Mouse (Mus musculus) lung, embryonic 16.5 days (tissue): ENCODE results near the gene Cela1. TPM values are rescaled to one million over a fixed set of nuclear protein-coding genes. Genes with fewer than 3 reads are reported as not detected.

Source experiments
- ATAC-seq: fragments of 200-750 bp; cut with Nextera tagmentation; 2 replicates; pipeline ENCODE4 v1.8.0; 2017; ENCODE audit warnings: low read depth, mild to moderate bottlenecking, moderate library complexity
- H3K27ac ChIP-seq: fragments of 300-500 bp; sonication (generic); 2 replicates; pipeline ENCODE4 v1.5.1; 2014; ENCODE audit warnings: mild to moderate bottlenecking, control low read depth, low read length
- H3K27me3 ChIP-seq: fragments of 300-500 bp; sonication (generic); 2 replicates; pipeline ENCODE4 v1.6.1; 2014; ENCODE audit warnings: low read depth, low read length, mixed read lengths; ENCODE audit not compliant: control insufficient read depth, insufficient read depth
- H3K36me3 ChIP-seq: fragments of 300-500 bp; sonication (generic); 2 replicates; pipeline ENCODE4 v1.6.1; 2014; ENCODE audit warnings: low read length; ENCODE audit not compliant: control insufficient read depth, insufficient read depth
- H3K4me1 ChIP-seq: fragments of 300-500 bp; sonication (generic); replicated peaks from 2 replicates; pipeline ENCODE4 v1.6.1; 2014; ENCODE audit warnings: low read length, mixed read lengths; ENCODE audit not compliant: control insufficient read depth, insufficient read depth
- H3K4me2 ChIP-seq: fragments of 300-500 bp; sonication (generic); 2 replicates; pipeline ENCODE4 v1.6.1; 2014; ENCODE audit warnings: low read depth, low read length, control low read depth
- H3K4me3 ChIP-seq: fragments of 300-500 bp; sonication (generic); 2 replicates; pipeline ENCODE4 v1.5.1; 2014; ENCODE audit warnings: mild to moderate bottlenecking, low read length, control low read depth
- H3K9ac ChIP-seq: fragments of 300-500 bp; sonication (generic); 2 replicates; pipeline ENCODE4 v1.6.1; 2014; ENCODE audit warnings: low read length, control low read depth
- H3K9me3 ChIP-seq: fragments of 300-500 bp; sonication (generic); 2 replicates; pipeline ENCODE4 v1.6.1; 2016; ENCODE audit warnings: low read length; ENCODE audit not compliant: control insufficient read depth
- WGBS: fragments of 180-500 bp; shearing (Covaris S2); extraction: QIAGEN DNeasy Blood & Tissue Kit; methylation state at CpG from one replicate; pipeline ENCODE4 v1.1.7; 2014; 5-methylcytosine and 5-hydroxymethylcytosine counted together
- polyA plus RNA-seq: library from polyadenylated mRNA; unstranded; fragments of >200 nt; fragmentation: Nextera tagmentation; extraction: Ambion mirVana; gene quantifications from 2 replicates; pipeline ENCODE4 v1.2.1, GENCODE M21; 2015

Gene Cela1
- polyA plus RNA-seq, result 4.2 and 9.6 TPM in 2 replicates

- 62% methylated on average over 8 of the region's 8 CpGs for WGBS
- no peak within 1 kb of the TSS for H3K9ac ChIP-seq
- ATAC-seq, result no peak
- H3K27me3 ChIP-seq, result peaks cover 2% of the 10 kb centered on the region
- H3K4me3 ChIP-seq, result no peak within 1 kb of the TSS
- H3K9me3 ChIP-seq, result peaks cover 9% of the 10 kb centered on the region
- H3K36me3 ChIP-seq, result no peaks in the 10 kb centered on the region
- no peak within 1 kb of the TSS for H3K27ac ChIP-seq
- no peak within 1 kb of the TSS for H3K4me2 ChIP-seq
- H3K4me1 ChIP-seq, result peaks cover 3% of the 10 kb centered on the region; the same call in 1 of the 2 replicates
Measured at GRCm38 (mm10) chr15:100687430-100687971, at the start of gene Cela1. TSS of gene Cela1 (minus strand) at chr15:100687921.

DNA sequence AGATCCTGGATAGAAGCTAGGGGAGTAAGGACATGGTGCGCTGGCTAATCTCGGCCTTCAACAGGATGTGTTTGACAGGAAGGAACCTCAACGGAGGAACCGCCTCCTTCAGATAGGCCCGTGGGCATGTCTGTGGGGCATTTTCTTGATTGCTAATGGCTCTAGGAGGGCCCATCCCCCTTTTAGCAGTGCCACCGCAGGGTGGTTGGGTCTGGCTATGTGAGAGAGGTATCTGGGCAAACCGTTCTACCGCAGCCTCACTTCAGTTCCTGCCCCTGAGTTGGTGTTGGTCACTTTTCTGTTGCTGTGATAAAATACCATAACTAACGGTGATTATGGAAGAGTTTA, 48.2 kb upstream of the Cela1 start:
- Histone ChIP-seq H3K9ac (no peak overlapping the region), H3K36me3 (no peaks in the 10 kb centered on the region), H3K9me3 (no peaks in the 10 kb centered on the region), H3K4me2 (no peak overlapping the region), H3K27ac (no peak overlapping the region), H3K4me1 (no peaks in the 10 kb centered on the region), H3K4me3 (no peak overlapping the region), H3K27me3 (peaks cover 7% of the 10 kb centered on the region)
- ATAC-seq, result no peak
- WGBS, result 75% methylated on average over 9 of the region's 9 CpGs

- H3K4me3 ChIP-seq, result no peak overlapping the region
- peaks cover 13% of the 10 kb centered on the region for H3K27me3 ChIP-seq
- no peak overlapping the region for H3K9ac ChIP-seq
- H3K4me1 ChIP-seq, result no peaks in the 10 kb centered on the region
- H3K4me2 ChIP-seq, result no peak overlapping the region
- no peak for ATAC-seq
- no peaks in the 10 kb centered on the region for H3K36me3 ChIP-seq
- H3K9me3 ChIP-seq, result no peaks in the 10 kb centered on the region
- no peak overlapping the region for H3K27ac ChIP-seq
- WGBS, result 87% methylated on average over 14 of the region's 15 CpGs
Measured at GRCm38 (mm10) chr15:100735095-100735952, 47.6 kb upstream of the Cela1 start.

- Histone ChIP-seq H3K4me1 (peaks cover 7% of the 10 kb centered on the region; the same call in 1 of the 2 replicates), H3K27ac (no peak overlapping the region), H3K9me3 (no peaks in the 10 kb centered on the region), H3K27me3 (peaks cover 40% of the 10 kb centered on the region), H3K36me3 (no peaks in the 10 kb centered on the region), H3K4me2 (no peak overlapping the region), H3K4me3 (no peak overlapping the region), H3K9ac (no peak overlapping the region)
- ATAC-seq, result 0 out of 2 replicates have a peak, but pooled peaks have one; percentile 28
- WGBS, result 16% methylated on average over 5 of the region's 5 CpGs
Measured at GRCm38 (mm10) chr15:100732580-100732979, 44.9 kb upstream of the Cela1 start.

- ATAC-seq, result no peak
- Histone ChIP-seq H3K27me3 (peaks cover 46% of the 10 kb centered on the region), H3K4me1 (peaks cover 7% of the 10 kb centered on the region; the same call in 1 of the 2 replicates), H3K36me3 (no peaks in the 10 kb centered on the region), H3K27ac (no peak overlapping the region), H3K9ac (no peak overlapping the region), H3K4me3 (no peak overlapping the region), H3K4me2 (no peak overlapping the region), H3K9me3 (no peaks in the 10 kb centered on the region)
- 32% methylated on average over 9 of the region's 9 CpGs for WGBS
Measured at GRCm38 (mm10) chr15:100731081-100731480, 43.4 kb upstream of the Cela1 start.

DNA sequence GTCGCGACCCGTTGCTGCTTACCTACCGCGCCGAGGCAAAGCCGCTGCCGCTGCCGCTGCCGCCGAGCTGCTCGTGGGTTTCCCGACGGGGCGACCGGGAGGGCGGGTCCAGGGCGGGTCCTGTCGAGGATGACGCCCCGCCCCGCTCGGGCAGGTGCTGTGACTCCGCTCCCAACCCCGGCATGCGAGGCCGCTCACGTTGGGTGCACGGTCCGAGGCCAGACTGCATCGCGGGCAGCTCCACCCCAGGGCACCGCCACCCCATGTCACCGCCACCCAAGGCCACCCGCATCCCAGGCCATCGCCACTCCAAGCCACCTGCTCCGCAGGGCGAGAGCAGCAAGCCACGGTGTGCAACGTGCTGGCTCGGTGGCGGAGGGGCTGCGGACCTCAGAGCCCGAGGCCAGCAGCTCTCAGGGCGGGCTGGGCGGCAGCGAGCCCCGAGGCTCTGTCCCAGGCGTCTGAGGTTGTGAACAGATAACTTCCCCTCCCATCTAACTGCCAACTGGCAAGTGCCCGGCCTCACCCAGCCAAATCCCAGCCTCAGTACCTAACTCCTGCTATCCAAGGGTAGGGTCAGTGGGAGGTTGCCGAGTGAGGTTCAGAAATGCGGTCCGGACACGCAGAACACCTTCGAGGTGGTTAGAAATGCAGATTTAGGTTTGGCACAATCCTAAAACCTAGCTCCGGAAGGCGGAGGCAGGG, 41.7 kb upstream of the Cela1 start, which contains the start of gene Galnt6:
Galnt6 (minus strand) TSS at position 96 of the 705 bp plus-strand sequence.
- Histone ChIP-seq H3K27me3 (peaks cover 46% of the 10 kb centered on the region), H3K4me1 (peaks cover 7% of the 10 kb centered on the region; the same call in 1 of the 2 replicates), H3K27ac (no peak within 1 kb of the TSS), H3K36me3 (no peaks in the 10 kb centered on the region), H3K4me3 (peak within 1 kb of the TSS; percentile 34), H3K9ac (no peak within 1 kb of the TSS), H3K9me3 (no peaks in the 10 kb centered on the region), H3K4me2 (peak within 1 kb of the TSS; percentile 53)
- no peak for ATAC-seq
- 7% methylated on average over 40 of the region's 57 CpGs for WGBS

DNA sequence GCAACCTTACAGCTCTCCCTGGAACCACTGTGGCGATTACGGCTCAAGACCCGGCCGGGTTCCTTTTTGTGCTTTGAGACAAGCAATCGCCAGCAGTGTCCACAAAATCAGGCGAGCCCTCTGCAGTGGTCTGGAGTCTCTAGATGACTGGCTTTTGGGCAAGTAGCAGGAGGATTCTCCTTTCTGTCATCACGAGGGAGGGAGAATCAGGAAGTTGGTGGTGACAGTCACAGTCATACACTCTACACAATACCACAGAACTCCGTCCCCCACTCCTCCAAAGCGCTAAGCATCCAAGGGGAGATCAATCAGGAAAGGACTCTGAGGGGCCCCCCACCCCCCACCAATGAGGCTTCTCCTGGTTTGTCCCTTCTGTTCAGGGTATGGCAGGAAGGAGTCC, 40.9 kb upstream of the Cela1 start:
- WGBS, result 31% methylated on average over 9 of the region's 9 CpGs
- H3K4me3 ChIP-seq, result peak overlapping the region; percentile 34
- H3K4me2 ChIP-seq, result peak overlapping the region; percentile 53
- no peaks in the 10 kb centered on the region for H3K9me3 ChIP-seq
- no peaks in the 10 kb centered on the region for H3K36me3 ChIP-seq
- no peak overlapping the region for H3K9ac ChIP-seq
- ATAC-seq, result no peak; the same call in 1 of the 2 replicates
- no peak overlapping the region for H3K27ac ChIP-seq
- peaks cover 7% of the 10 kb centered on the region; the same call in 1 of the 2 replicates for H3K4me1 ChIP-seq
- H3K27me3 ChIP-seq, result peaks cover 46% of the 10 kb centered on the region

- Histone ChIP-seq H3K9me3 (no peaks in the 10 kb centered on the region), H3K4me1 (peaks cover 7% of the 10 kb centered on the region; the same call in 1 of the 2 replicates), H3K9ac (no peak overlapping the region), H3K36me3 (no peaks in the 10 kb centered on the region), H3K4me3 (no peak overlapping the region), H3K4me2 (no peak overlapping the region), H3K27ac (no peak overlapping the region), H3K27me3 (peaks cover 46% of the 10 kb centered on the region)
- no peak for ATAC-seq
- 66% methylated on average over 11 of the region's 11 CpGs for WGBS
Measured at GRCm38 (mm10) chr15:100727834-100728233, 40.1 kb upstream of the Cela1 start.

DNA sequence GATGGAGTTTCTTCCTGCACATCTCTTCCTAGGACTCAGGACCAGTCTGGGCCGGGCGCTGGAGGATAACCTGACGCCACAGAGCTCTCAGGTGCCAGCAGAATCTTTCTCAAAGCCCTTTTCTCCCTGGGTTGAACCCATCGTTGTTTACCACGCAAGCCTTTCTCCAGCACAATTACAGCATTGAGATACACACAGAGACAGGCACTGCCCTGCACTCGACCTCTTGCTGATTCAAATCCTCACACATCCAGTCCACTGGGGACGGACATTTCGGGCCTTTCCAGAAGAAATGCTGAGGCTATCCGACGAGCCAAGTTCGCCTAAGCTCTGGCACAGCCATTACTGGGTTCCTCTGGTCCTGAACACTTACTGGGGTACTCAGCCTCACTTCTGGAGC, 39.0 kb upstream of the Cela1 start:
- WGBS, result 84% methylated on average over 11 of the region's 11 CpGs
- peaks cover 42% of the 10 kb centered on the region for H3K27me3 ChIP-seq

More for the DNA sequence above, 39.0 kb upstream of the Cela1 start:
- Histone ChIP-seq H3K4me3 (no peak overlapping the region), H3K9ac (no peak overlapping the region), H3K27ac (no peak overlapping the region), H3K4me1 (peaks cover 7% of the 10 kb centered on the region; the same call in 1 of the 2 replicates), H3K9me3 (no peaks in the 10 kb centered on the region), H3K4me2 (no peak overlapping the region), H3K36me3 (no peaks in the 10 kb centered on the region)
- ATAC-seq, result no peak
